Mouse (Mus musculus): ENCODE results near the gene Samd4.

Gene Samd4

DNA sequence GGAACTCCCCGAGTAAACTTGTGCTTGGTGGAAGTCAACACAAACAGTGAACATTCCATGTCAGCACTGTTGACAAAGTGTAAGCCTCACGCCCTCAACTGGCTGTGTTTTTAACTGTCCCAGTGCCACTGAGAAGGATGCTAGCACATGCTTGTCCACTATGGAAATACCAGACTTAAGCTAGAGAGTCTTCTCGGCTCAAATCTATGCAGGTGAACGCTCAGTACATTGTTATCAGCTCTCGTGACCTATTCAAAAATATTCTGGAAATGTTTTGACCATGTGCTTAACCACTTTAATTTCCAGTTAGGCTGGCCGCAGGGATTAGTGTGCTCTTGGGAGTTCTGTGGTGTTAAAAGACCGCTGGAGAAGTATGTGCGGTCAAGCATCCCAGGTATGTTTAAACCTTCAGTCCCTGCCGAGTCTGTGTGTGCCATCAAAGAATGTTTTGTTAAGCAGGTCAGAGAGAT, 73.0 kb downstream of the Samd4 start:
- no peak for DNase-seq (ENCODE audit: extremely low spot score)

DNA sequence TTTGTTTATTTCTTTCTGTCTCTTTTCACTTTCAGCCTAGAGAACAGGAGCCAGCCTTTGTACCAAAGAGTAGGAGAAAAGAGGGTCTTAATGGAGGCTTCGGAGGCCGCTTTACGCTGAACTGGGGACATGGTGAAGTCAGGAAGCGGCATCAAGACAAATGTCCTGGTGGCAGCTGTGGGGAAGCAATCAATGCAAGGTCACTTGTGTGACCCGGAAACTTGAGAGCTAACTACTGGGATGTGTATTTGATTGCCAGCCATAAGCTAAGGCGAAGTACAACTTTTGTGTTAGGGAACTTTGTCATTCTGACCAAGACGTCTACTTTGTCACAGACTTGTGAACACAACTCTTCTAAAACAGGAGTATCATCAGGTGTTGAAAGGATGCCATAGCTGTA, 73.5 kb downstream of the Samd4 start:
- DNase-seq (ENCODE audit: extremely low spot score): no peak

- no peak for DNase-seq (ENCODE audit: extremely low spot score)
These were observed 76.6 kb downstream of the Samd4 start for GRCm38 (mm10) chr14:46959166-46959721.

GRCm38 (mm10) chr14:46959831-46960230, 77.2 kb downstream of the Samd4 start:
- DNase-seq (ENCODE audit: extremely low spot score): no peak

DNA sequence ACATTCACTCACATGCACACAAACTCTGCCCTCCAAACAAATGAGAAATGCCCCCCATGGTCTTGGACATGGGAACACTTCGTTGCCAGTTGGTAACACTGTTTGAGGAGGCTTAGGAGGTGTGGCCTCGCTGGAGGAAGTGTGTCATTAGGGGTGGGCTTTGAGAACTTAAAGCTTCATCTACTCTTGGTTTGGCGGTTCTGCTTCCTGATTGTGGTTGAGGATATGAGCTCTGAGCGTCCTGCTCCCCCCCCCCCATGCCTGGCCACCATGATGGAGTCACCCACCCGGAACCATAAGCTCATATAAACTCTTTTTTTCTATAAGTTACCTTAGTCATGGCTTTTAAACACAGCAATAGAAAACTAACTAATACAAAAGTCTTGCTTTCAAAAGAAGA, 80.2 kb downstream of the Samd4 start:
- DNase-seq (ENCODE audit: extremely low spot score): no peak

- no peak for DNase-seq (ENCODE audit: extremely low spot score)
These were observed 81.6 kb downstream of the Samd4 start for GRCm38 (mm10) chr14:46964074-46964872.

DNA sequence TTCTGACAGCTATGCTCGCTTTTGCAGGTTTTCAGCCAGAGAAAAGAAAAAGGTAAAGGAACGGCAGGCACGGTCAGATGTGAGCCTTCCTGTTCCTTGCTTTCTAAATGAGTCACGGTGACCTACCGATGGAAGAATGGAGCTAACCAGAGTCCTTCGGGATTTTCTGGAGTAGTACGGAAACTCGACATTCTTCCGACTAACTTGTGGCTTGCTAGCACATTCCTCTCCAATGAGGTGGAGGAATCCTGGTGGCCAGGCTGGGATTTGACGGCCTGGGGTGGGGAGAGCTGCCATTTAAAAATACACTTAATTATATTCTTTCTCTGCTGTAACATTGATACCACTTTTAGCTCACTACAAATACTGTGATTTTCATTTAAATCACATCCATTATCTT, 83.6 kb downstream of the Samd4 start:
- no peak for DNase-seq (ENCODE audit: extremely low spot score)

- DNase-seq (ENCODE audit: extremely low spot score): no peak
These were observed 85.4 kb downstream of the Samd4 start for GRCm38 (mm10) chr14:46968046-46968445.

GRCm38 (mm10) chr14:46970673-46971072, 88.0 kb downstream of the Samd4 start:
- no peak for DNase-seq (ENCODE audit: extremely low spot score)

GRCm38 (mm10) chr14:46971802-46972201, 89.1 kb downstream of the Samd4 start:
- no peak for DNase-seq (ENCODE audit: extremely low spot score)

DNA sequence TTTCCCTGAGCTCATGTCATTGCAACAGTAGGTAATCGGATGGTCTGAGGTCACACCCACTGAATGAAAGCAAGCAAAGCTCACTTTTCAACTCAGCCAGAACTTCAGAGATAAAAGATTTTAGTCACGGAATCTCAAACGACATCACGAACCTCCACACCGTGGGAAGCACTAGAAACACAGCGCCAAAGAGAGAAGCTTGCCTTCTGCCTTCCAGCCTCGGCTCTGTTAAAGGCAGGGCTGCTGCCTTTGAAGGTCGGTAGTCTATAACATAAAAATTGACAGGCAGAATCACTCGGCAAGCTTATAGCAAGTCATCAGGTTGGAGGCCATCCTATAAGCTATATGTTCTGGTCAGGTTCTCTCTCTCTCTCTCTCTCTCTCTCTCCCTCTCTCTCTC, 92.2 kb downstream of the Samd4 start:
- DNase-seq (ENCODE audit: extremely low spot score): no peak

GRCm38 (mm10) chr14:46975969-46976368, 93.3 kb downstream of the Samd4 start:
- no peak for DNase-seq (ENCODE audit: extremely low spot score)

GRCm38 (mm10) chr14:46976712-46977111, 94.1 kb downstream of the Samd4 start:
- no peak for DNase-seq (ENCODE audit: extremely low spot score)

- no peak for DNase-seq (ENCODE audit: extremely low spot score)
These were observed 95.0 kb downstream of the Samd4 start for GRCm38 (mm10) chr14:46977660-46978059.

DNA sequence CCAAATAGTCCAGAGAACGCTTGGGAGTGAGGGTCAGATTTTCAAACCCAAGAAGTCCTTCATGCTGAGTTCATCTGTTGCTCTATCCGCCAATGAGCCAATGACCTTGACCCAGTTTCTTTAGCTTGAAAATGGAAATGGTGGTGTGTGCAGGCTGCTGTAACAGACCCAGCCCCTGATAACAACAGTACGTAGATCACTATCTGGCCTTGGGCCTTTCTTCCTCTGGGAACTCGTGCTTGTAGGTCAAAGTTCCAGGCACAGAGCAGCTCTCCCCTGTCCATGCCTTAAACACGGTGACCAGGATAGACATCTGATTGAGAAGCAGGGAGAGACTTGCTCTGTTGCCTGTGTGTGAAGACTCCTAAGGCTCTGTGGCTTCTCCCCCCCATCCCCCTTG, 96.5 kb downstream of the Samd4 start:
- DNase-seq (ENCODE audit: extremely low spot score): no peak

GRCm38 (mm10) chr14:46980736-46981438, 98.2 kb downstream of the Samd4 start:
- no peak for DNase-seq (ENCODE audit: extremely low spot score)

- no peak for DNase-seq (ENCODE audit: extremely low spot score)
These were observed 99.5 kb downstream of the Samd4 start for GRCm38 (mm10) chr14:46982106-46982505.

GRCm38 (mm10) chr14:46984542-46985125, 102.0 kb downstream of the Samd4 start:
- DNase-seq (ENCODE audit: extremely low spot score): no peak

- no peak for DNase-seq (ENCODE audit: extremely low spot score)
These were observed 107.0 kb downstream of the Samd4 start for GRCm38 (mm10) chr14:46989694-46990093.

DNA sequence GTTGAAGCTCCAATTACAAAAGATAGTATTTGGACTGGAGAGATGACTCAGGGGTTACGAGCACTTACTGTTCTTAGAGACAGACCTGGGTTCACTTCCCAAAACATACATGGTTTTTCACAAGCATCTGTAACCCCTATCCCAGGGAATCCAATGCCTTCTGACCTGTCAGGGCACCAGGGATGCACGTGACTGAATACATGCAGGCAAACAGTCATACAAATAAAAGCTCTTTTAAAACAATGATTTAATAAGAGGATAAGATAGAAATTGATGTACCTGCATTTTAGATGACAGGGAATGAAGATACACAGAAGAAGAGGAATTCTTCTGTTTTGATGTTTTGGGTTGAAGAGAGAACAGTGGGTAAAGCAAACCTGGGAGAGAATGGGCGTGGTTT, 107.8 kb downstream of the Samd4 start:
- no peak for DNase-seq (ENCODE audit: extremely low spot score)

GRCm38 (mm10) chr14:46994704-46995103, 112.0 kb downstream of the Samd4 start:
- DNase-seq (ENCODE audit: extremely low spot score): no peak

DNA sequence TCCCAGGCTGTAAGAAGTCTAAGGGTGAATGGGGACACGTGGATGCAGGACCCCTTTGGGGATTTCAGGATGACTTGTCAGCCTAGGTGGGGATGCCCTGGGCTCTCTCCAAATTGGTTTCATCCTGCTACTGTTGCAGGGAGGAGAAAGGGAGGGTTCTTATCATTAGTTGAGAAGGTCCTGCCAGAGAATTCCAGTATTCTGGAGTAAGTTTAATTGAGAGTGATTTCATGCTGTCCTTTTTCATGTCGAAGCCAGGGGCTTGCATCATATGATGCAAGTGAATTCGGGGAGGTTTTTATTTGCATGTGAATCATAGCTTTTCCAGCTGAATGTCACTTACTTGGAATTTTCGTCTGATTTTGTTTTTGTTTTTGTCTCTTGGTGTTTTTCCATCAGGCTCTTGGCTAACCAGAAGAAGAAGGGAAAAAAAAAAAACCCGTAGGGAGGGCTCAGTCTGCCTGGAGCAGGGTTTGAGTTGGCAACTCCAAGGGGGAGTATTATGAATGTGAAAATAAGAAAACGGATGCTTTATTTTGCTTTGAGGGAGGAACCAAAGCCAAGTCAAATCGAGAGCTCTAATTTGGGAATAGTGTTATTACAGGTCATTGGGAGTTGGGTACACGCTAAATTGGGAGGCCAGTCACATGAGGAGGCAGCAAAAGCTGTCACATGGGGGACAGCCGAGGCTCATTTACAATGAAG, 116.8 kb downstream of the Samd4 start:
- no peak for DNase-seq (ENCODE audit: extremely low spot score)

Data from embryo, embryonic 9.5 days (tissue).